Mouse (Mus musculus) stomach, embryonic 14.5 days (tissue): ENCODE results near the gene Rasd1. TPM values are rescaled to one million over a fixed set of nuclear protein-coding genes. Genes with fewer than 3 reads are reported as not detected.

Experiments used
- ATAC-seq: fragments of 200-750 bp; cut with Nextera tagmentation; 2 replicates; pipeline ENCODE4 v1.8.0; 2017; ENCODE audit warnings: low read depth, moderate TSS enrichment; ENCODE audit not compliant: insufficient number of reproducible peaks, insufficient read depth, low FRiP score
- H3K27ac ChIP-seq: fragments of 300-500 bp; sonication (generic); 2 replicates; pipeline ENCODE4 v1.5.1; 2014; ENCODE audit warnings: mild to moderate bottlenecking, low read length, moderate library complexity, mixed read lengths
- H3K27me3 ChIP-seq: fragments of 300-500 bp; sonication (generic); 2 replicates; pipeline ENCODE4 v1.6.1; 2014; ENCODE audit warnings: low read length, control low read depth, mixed read lengths; ENCODE audit not compliant: control insufficient read depth, insufficient read depth
- H3K36me3 ChIP-seq: fragments of 300-500 bp; sonication (generic); 2 replicates; pipeline ENCODE4 v1.6.1; 2014; ENCODE audit warnings: mild to moderate bottlenecking, control low read depth, low read length, moderate library complexity, mixed read lengths; ENCODE audit not compliant: control insufficient read depth, insufficient read depth
- H3K4me1 ChIP-seq: fragments of 300-500 bp; sonication (generic); 2 replicates; pipeline ENCODE4 v1.6.1; 2014; ENCODE audit warnings: low read length, control low read depth, mixed read lengths; ENCODE audit not compliant: control insufficient read depth, insufficient read depth
- H3K4me2 ChIP-seq: fragments of 300-500 bp; sonication (generic); replicated peaks from 2 replicates; pipeline ENCODE4 v1.6.1; 2014; ENCODE audit warnings: low read depth, low read length, control low read depth
- H3K4me3 ChIP-seq: fragments of 300-500 bp; sonication (generic); 2 replicates; pipeline ENCODE4 v1.5.1; 2014; ENCODE audit warnings: low read depth, low read length, control low read depth
- H3K9ac ChIP-seq: fragments of 300-500 bp; sonication (generic); replicated peaks from 2 replicates; pipeline ENCODE4 v1.6.1; 2014; ENCODE audit warnings: low read depth, mild to moderate bottlenecking, control low read depth, low read length, moderate library complexity, mixed read lengths
- H3K9me3 ChIP-seq: fragments of 300-500 bp; sonication (generic); 2 replicates; pipeline ENCODE4 v1.6.1; 2016; ENCODE audit warnings: low read depth, low read length, control low read depth; ENCODE audit not compliant: control insufficient read depth
- WGBS: fragments of 180-500 bp; shearing (Covaris S2); extraction: QIAGEN DNeasy Blood & Tissue Kit; methylation state at CpG from one replicate; pipeline ENCODE4 v1.1.7; 2014; 5-methylcytosine and 5-hydroxymethylcytosine counted together
- polyA plus RNA-seq: library from polyadenylated mRNA; unstranded; fragments of >200 nt; fragmentation: Nextera tagmentation; extraction: Ambion mirVana; gene quantifications from 2 replicates; pipeline ENCODE4 v1.2.1, GENCODE M21; 2014

Gene Rasd1
- polyA plus RNA-seq, 1 experiment from 2014 or later = 2.0 TPM

DNA sequence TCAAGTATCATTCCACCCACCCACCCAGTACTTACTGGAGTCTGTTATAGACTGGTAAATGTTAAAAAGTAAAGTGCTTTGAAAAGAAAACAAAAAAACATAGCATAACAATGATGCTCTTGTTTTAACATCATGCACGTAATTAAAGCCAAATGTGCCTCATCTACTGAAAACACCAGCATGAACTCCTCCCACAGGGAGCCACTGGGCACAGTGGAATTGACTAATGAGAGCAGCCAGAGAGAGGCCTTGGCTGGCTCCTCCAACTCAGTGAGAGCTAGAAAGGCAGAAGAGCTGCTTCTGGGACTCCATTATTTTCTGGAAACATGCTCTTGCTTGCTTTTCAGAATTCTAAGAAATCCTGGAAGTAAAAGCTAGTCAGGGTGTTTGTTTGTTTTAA, 24.7 kb upstream of the Rasd1 start:
- no peak overlapping the region for H3K4me3 ChIP-seq
- H3K9ac ChIP-seq = no peak overlapping the region
- 82% methylated on average over 1 of the region's 1 CpGs for WGBS
- H3K27ac ChIP-seq = no peak overlapping the region
- no peak overlapping the region for H3K4me2 ChIP-seq
- H3K36me3 ChIP-seq = no peaks in the 10 kb centered on the region
- ATAC-seq = no peak
- H3K9me3 ChIP-seq = no peaks in the 10 kb centered on the region
- H3K4me1 ChIP-seq = no peaks in the 10 kb centered on the region
- H3K27me3 ChIP-seq = no peaks in the 10 kb centered on the region

GRCm38 (mm10) chr11:59977831-59978230, 13.1 kb upstream of the Rasd1 start:
- no peak for ATAC-seq
- WGBS = 81% methylated on average over 5 of the region's 5 CpGs
- no peaks in the 10 kb centered on the region for H3K27me3 ChIP-seq
- H3K36me3 ChIP-seq = no peaks in the 10 kb centered on the region
- H3K9ac ChIP-seq = no peak overlapping the region
- H3K27ac ChIP-seq = no peak overlapping the region
- no peaks in the 10 kb centered on the region for H3K4me1 ChIP-seq
- no peak overlapping the region for H3K4me2 ChIP-seq
- H3K9me3 ChIP-seq = no peaks in the 10 kb centered on the region
- H3K4me3 ChIP-seq = no peak overlapping the region

GRCm38 (mm10) chr11:59975241-59975640, 10.5 kb upstream of the Rasd1 start:
- no peak for ATAC-seq
- Histone ChIP-seq H3K27ac (no peak overlapping the region), H3K36me3 (no peaks in the 10 kb centered on the region), H3K4me1 (no peaks in the 10 kb centered on the region), H3K4me3 (no peak overlapping the region), H3K27me3 (no peaks in the 10 kb centered on the region), H3K4me2 (no peak overlapping the region), H3K9me3 (no peaks in the 10 kb centered on the region), H3K9ac (no peak overlapping the region)
- 56% methylated on average over 10 of the region's 10 CpGs for WGBS

DNA sequence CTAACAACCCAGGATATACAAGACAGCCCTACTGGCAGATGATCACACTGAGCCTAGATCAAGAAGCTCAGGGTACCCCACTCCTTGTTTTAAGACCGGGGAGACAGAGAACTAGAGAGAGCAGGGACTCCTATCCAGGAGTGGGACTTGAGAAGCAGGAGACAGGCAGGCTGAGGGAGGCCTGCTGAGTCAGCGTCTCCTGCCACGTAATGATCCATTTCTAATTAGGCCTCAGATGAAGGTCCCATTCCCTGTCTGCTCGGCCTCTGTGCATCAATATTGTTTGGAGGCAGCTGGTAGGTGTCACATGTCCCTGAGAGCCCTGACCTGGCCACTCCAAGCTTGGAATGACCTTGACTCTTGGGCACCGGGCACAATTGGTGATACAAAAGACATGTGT, 8.6 kb upstream of the Rasd1 start:
- no peak overlapping the region for H3K4me2 ChIP-seq
- no peaks in the 10 kb centered on the region for H3K27me3 ChIP-seq
- no peak overlapping the region for H3K27ac ChIP-seq
- no peaks in the 10 kb centered on the region for H3K36me3 ChIP-seq
- no peak overlapping the region for H3K9ac ChIP-seq
- WGBS = 74% methylated on average over 5 of the region's 5 CpGs
- H3K9me3 ChIP-seq = no peaks in the 10 kb centered on the region
- no peak for ATAC-seq
- no peaks in the 10 kb centered on the region for H3K4me1 ChIP-seq
- no peak overlapping the region for H3K4me3 ChIP-seq

GRCm38 (mm10) chr11:59971691-59972090, 6.9 kb upstream of the Rasd1 start:
- no peak overlapping the region for H3K4me3 ChIP-seq
- WGBS = 55% methylated on average over 2 of the region's 2 CpGs
- H3K9me3 ChIP-seq = no peaks in the 10 kb centered on the region
- H3K27me3 ChIP-seq = no peaks in the 10 kb centered on the region
- no peak overlapping the region for H3K9ac ChIP-seq
- H3K36me3 ChIP-seq = no peaks in the 10 kb centered on the region
- H3K27ac ChIP-seq = no peak overlapping the region
- no peaks in the 10 kb centered on the region for H3K4me1 ChIP-seq
- H3K4me2 ChIP-seq = no peak overlapping the region
- ATAC-seq = no peak

- H3K9ac ChIP-seq = no peak overlapping the region
- no peak overlapping the region for H3K27ac ChIP-seq
- no peaks in the 10 kb centered on the region for H3K27me3 ChIP-seq
- WGBS = 63% methylated on average over 5 of the region's 5 CpGs
- H3K36me3 ChIP-seq = no peaks in the 10 kb centered on the region
- no peak overlapping the region for H3K4me2 ChIP-seq
- peaks cover 7% of the 10 kb centered on the region; the same call in 1 of the 2 replicates for H3K4me1 ChIP-seq
- no peaks in the 10 kb centered on the region for H3K9me3 ChIP-seq
- no peak for ATAC-seq
- H3K4me3 ChIP-seq = no peak overlapping the region
These were observed 6.0 kb upstream of the Rasd1 start for GRCm38 (mm10) chr11:59970780-59971179.

DNA sequence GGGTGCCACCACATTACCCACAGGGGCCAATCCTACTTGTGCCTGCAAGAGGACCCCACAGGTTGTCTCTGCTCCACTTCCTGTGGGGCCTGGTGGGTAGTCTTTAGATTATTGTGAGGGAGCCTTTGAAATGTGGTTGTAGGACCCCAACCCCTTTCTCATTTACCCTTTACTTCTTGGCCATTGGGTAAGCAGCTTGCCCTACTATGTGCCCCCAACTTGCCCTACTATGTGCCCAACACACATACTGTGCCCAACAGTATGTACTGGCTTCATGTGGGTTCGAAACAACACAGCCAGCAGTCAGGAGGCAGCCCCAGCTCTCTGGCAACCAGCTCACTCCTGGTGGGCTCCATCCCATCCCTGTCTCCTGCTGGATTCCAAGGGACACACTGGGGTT, 3.0 kb upstream of the Rasd1 start:
- no peaks in the 10 kb centered on the region for H3K9me3 ChIP-seq
- H3K9ac ChIP-seq = no peak overlapping the region
- H3K4me2 ChIP-seq = no peak overlapping the region
- peaks cover 18% of the 10 kb centered on the region; the same call in 1 of the 2 replicates for H3K4me1 ChIP-seq
- no peak overlapping the region for H3K4me3 ChIP-seq
- peaks cover 4% of the 10 kb centered on the region; the same call in 1 of the 2 replicates for H3K27me3 ChIP-seq
- H3K27ac ChIP-seq = no peak overlapping the region
- no peak for ATAC-seq
- WGBS = 100% methylated on average over 1 of the region's 1 CpGs
- H3K36me3 ChIP-seq = no peaks in the 10 kb centered on the region

DNA sequence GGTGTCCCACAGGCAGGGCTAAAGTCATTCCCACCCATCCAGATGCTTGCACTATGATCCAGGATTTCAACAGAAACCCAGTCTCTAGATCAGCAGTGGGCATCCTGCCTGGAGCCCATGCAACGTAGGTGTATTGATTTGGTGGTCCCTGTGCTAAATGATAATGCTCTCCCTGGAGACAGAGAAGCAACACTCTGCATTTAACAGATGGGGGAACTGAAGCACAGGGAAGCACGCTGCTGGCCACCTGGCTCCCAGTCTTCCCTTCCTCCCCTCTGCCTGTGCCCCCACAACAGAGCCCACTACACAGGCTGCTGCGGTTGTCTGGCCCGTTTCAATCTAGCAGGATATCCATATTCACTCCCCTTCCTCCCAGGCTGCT, 1.3 kb upstream of the Rasd1 start:
- H3K4me3 ChIP-seq = no peak overlapping the region
- H3K27ac ChIP-seq = no peak overlapping the region
- no peaks in the 10 kb centered on the region for H3K9me3 ChIP-seq
- H3K9ac ChIP-seq = no peak overlapping the region
- H3K27me3 ChIP-seq = peaks cover 4% of the 10 kb centered on the region; the same call in 1 of the 2 replicates
- H3K36me3 ChIP-seq = peaks cover 10% of the 10 kb centered on the region
- H3K4me1 ChIP-seq = peaks cover 18% of the 10 kb centered on the region; the same call in 1 of the 2 replicates
- ATAC-seq = no peak
- 44% methylated on average over 4 of the region's 4 CpGs for WGBS
- no peak overlapping the region for H3K4me2 ChIP-seq
